Mouse (Mus musculus) brain, adult 2 months (tissue): ENCODE measurements around the gene Flvcr2.
A peak's percentile ranks its signal among the peaks of the same experiment; 100 is the strongest.

Source experiments
- DNase-seq: peaks from one replicate; pipeline ENCODE4 v3.0.0; 2011; ENCODE audit warnings: low read depth, low spot score

Gene Flvcr2

GRCm38 (mm10) chr12:85859111-85859510 is 112.8 kb downstream of the Flvcr2 start:
- DNase-seq, result no peak

GRCm38 (mm10) chr12:85859511-85860189 is 113.3 kb downstream of the Flvcr2 start:
- DNase-seq, result peak; percentile 58

- DNase-seq, result peak; percentile 69
Observed at GRCm38 (mm10) chr12:85862514-85862913, 116.2 kb downstream of the Flvcr2 start.
